Mouse (Mus musculus): Measurements from ENCODE around the gene Slc30a10.
A peak's percentile ranks its signal among the peaks of the same experiment; 100 is the strongest.

Slc30a10 gene

DNA sequence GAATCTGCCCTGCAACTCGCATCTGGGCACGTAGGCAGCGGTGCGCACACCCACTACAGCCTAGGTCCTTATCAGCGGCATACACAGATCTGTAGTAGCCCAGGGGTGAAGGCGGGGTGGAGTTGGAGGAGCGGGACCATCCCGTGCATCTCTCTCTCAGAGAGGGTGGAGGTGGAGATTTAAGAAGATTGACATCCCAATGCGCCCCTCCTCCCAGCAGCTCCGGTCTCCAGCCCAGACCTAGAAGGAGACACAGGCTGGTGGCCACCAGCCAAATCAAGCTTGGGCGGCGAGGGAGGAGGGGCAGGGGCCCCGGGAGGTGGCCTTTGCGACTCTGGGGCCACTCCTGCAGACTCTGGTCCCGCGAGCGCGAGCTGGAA is at the start of gene Slc30a10:
Slc30a10 (plus strand) TSS at position 274 of the 380 bp plus-strand sequence.
- DNase-seq (ENCODE audit: low read depth, low spot score), result no peak

DNA sequence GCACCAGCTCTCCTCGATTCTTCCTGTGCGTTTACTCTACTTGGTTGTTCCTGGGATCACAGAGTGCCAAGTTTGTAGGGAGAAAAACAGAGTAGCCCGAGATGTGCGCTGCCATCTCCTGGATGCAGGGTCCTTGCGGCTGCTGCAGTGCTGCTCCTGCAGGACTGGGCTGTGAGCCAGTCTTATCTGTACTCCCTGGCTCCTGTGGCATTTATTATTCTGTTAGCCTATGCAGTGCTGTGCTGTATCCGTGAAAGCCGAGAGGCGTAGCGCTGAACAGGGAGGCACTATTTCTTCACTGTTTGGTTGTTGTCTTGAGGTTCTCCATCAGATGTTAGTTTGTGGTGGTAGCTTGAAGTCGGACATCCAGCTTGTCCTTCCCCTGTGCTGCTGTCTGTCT is 48.7 kb upstream of the Slc30a10 start:
- no peak for DNase-seq (ENCODE audit: low read depth, low spot score)

GRCm38 (mm10) chr1:185409831-185410230 is 44.8 kb upstream of the Slc30a10 start:
- DNase-seq (ENCODE audit: low read depth, low spot score), result no peak

GRCm38 (mm10) chr1:185418011-185418410 is 36.6 kb upstream of the Slc30a10 start:
- no peak for DNase-seq (ENCODE audit: low read depth, low spot score)

- no peak for DNase-seq (ENCODE audit: low read depth, low spot score)
Measured at GRCm38 (mm10) chr1:185419805-185420204, 34.8 kb upstream of the Slc30a10 start.

- no peak for DNase-seq (ENCODE audit: low read depth, low spot score)
Measured at GRCm38 (mm10) chr1:185420776-185421175, 33.9 kb upstream of the Slc30a10 start.

DNA sequence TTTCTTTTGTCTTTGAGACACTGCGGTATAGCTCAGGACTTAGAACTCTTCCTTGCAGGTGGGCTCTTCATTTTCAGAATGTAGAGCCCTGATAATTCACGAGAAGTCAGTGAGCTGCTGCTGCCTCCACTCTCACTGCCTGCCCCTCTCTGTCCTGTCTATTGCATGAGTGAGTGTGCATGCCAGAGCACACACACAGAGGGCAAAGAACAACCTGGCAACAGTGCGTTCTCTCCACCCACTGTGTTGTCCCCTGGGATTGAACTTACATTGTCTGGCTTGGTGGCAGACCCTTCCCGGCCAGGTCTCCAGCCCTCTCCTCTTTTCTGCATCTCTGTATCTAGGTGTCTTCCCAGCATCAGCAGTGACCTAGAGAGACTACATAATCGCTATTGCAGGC is 28.1 kb upstream of the Slc30a10 start:
- DNase-seq (ENCODE audit: low read depth, low spot score), result no peak

GRCm38 (mm10) chr1:185430488-185430887 is 24.2 kb upstream of the Slc30a10 start:
- no peak for DNase-seq (ENCODE audit: low read depth, low spot score)

DNA sequence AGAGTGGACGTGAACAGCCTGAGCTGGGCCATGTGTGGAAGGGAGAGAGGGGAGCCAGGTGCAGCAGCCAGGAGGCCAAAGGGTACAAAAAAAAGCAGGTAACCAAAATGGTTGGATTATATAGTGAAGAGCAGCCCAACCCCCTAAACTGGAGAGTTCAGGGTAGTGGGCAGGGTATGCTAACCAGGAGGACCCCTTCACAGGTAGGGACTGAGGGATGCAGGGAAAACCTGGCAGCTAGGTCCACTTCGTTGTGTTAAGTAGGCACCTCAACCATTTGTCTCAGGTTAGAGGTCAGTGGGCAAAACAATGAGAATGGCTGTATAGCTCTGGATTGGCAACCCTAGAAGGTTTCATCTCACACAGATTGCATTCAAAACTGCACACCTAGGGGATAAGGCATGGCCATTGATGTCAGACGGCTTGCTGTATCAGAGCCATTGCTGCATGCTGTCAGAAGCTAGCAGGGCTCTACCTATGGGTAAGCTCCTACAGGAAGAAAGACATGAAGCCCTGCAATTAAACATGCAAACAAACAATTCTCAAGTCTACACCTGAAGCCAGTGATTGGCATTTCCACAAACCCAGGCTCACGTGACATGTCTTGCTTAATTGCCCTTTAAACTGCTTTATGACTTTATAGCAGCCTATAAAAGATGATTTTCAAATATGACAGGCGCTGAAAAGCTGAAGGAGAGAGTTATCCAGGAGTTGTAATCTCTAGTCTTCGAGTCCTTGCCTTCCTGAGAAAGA is 23.2 kb upstream of the Slc30a10 start:
- DNase-seq (ENCODE audit: low read depth, low spot score), result no peak

DNA sequence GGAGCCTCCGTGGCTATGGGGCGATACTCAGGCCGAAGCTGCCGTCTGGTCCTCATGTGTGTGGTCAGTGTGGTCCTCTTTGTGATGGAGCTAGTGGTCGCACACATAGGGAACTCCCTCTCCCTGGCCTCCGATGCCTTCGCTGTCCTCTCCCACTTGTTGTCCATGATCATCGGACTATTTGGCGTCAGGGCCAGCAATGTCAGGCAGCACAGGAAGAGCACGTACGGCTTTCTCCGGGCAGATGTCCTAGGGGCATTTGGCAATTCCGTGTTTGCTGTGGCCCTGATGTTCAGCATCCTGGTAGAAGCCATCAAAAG is 22.7 kb upstream of the Slc30a10 start:
- DNase-seq (ENCODE audit: low read depth, low spot score), result no peak

DNA sequence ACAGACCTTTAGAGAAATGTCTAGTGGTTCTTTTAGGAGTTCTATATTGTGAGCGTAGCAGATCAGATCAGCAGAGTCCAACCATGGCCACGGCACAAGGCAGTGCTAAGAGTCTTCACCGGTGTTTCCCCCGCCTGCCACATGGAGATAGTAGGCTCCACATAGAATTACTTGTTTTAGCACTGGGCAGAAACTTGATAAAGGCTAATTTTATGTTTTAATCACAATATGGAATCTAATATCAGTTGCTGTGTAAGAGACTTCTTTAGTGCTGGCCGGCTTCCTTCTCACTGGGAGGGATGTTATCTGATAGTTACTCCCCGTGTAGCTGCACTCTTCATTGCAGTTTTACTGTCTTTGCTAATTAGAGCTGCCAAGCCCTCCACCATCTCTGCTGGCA is 21.5 kb upstream of the Slc30a10 start:
- DNase-seq (ENCODE audit: low read depth, low spot score), result no peak

DNA sequence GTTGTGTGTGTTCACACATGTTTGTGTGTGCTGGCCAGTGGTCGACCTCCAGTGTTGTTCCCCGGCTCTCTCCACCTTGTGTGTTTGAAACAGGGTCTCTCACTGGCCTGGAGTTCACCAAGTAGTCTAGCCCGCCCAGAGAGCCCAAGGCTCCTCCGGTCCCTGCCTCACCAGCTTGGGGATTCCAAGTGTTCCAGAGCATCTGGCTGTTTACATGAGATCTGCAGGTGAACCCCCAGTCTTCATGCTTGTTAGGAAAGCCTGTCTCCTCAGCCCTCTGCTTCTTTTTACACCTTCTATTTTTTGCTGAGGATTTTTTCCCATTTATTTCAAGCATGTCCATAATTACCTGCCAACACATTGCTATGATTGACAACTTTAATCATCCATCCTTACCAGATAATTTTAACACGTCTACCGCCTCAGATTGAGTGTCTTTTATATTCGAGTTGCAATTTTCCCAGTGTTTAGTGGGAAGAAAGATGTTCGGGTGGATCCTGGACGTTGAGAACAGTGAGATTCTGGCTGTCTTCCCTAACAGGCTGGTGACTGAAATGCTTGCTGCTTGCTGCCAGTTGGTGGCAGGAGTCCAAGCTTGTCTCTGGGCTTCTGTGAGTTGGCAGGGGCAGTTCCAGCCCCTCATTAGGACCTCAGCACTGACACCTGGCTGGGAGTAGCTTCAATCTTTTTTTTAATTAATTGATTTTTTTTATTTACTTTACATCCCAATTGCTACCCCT is 15.6 kb upstream of the Slc30a10 start:
- peak; percentile 11 for DNase-seq (ENCODE audit: low read depth, low spot score)

- DNase-seq (ENCODE audit: low read depth, low spot score), result no peak
Measured at GRCm38 (mm10) chr1:185441703-185442472, 12.8 kb upstream of the Slc30a10 start.

- DNase-seq (ENCODE audit: low read depth, low spot score), result no peak
Measured at GRCm38 (mm10) chr1:185448936-185449335, 5.7 kb upstream of the Slc30a10 start.

GRCm38 (mm10) chr1:185449727-185450126 is 4.9 kb upstream of the Slc30a10 start:
- DNase-seq (ENCODE audit: low read depth, low spot score), result no peak

- no peak for DNase-seq (ENCODE audit: low read depth, low spot score)
Measured at GRCm38 (mm10) chr1:185451077-185451476, 3.6 kb upstream of the Slc30a10 start.

DNA sequence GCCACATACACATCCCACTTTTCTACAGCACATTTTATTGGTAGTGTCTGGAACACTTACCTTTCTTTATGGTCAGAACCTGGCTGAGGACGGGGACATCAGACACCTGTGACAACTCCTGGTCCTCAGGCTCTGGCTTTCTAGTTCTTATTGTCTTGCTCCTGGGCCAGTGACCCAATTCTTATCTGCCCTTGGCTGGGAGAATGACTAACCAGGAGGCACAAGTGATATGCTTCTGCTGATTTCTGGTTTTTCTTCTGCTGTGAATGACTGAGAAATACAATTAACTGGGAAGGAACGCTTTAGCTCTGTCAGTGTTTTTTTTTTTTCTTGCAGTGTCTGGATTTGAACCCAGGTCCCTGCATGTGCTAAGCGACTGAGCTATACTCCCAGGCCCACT is 3.2 kb upstream of the Slc30a10 start:
- DNase-seq (ENCODE audit: low read depth, low spot score), result no peak

DNA sequence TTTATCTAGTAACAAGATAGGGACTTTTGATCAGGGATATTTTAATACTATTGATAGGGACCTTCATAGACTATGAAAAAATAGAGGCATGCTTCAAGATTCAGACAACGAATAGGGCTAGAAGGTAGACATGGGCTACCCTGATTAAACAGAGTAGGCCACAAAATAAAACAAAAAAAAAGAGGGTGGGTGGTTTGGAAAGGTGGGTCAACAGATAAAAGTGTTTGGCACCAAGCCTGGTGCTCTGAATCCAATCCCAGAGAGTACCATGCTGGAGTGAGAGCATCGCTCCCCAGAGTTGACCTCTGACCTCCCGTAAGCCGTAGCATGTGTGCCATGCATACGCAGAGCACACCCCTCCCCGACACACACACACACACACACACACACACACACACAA is 2.2 kb upstream of the Slc30a10 start:
- no peak for DNase-seq (ENCODE audit: low read depth, low spot score)

GRCm38 (mm10) chr1:185454144-185454543 is 504 bp upstream of the Slc30a10 start:
- no peak for DNase-seq (ENCODE audit: low read depth, low spot score)

DNA sequence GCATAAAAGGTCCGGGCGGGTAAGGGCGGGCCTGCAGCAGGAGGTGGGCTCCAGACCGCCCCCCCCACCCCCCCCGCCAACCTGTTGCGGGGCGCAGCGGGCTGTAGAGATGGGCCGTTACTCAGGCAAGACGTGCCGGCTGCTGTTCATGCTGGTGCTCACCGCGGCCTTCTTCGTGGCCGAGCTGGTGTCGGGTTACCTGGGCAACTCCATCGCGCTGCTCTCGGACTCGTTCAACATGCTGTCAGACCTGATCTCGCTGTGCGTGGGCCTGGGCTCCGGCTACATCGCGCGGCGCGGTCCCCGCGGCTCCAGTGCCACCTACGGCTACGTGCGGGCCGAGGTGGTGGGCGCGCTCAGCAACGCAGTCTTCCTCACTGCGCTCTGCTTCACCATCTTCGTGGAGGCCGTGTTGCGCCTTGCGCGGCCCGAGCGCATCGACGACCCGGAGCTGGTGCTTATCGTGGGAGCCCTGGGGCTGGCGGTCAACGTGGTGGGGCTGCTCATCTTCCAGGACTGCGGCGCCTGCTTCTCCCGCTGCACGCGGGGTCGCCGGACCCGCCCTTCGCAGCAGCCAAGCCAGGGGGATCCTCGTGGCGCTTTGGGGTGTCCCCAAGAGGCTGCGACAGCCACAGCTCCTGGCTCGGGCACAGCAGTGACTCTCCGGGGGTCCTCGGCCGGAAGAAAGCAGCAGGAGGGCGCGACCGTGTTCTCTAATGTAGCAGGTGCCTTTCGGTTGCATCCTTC is 480 bp downstream of the Slc30a10 start:
- no peak for DNase-seq (ENCODE audit: low read depth, low spot score)

- no peak for DNase-seq (ENCODE audit: low read depth, low spot score)
Measured at GRCm38 (mm10) chr1:185456327-185456726, 1.7 kb downstream of the Slc30a10 start.

DNA sequence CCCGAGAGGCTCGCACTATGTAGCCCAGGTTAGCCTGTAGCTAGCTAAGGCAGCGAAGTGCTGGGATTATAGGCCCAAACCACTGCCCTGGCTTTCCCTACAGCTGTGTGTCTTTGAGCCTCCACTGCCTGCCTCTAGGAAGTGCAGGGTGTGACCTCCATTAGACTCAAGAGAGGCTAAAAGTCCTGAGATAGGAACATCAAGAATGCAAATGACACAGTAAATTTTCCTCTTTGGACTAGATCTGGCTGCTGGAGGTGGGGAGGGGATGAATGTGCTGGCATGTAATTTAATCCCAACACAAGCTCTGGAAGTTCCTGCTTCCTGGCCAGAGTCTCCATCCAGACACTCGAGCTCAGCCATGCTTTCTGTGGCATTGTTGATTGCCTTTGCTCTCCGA is 5.4 kb downstream of the Slc30a10 start:
- DNase-seq (ENCODE audit: low read depth, low spot score), result no peak
